Mouse (Mus musculus): ENCODE measurements around the gene Slc25a12. TPM values are rescaled to one million over a fixed set of nuclear protein-coding genes. Genes with fewer than 3 reads are reported as not detected.
A peak's percentile ranks its signal among the peaks of the same experiment; 100 is the strongest.

The Slc25a12 gene
- polyA plus RNA-seq, 1 experiment from 2014 or later = 29.1 TPM

DNA sequence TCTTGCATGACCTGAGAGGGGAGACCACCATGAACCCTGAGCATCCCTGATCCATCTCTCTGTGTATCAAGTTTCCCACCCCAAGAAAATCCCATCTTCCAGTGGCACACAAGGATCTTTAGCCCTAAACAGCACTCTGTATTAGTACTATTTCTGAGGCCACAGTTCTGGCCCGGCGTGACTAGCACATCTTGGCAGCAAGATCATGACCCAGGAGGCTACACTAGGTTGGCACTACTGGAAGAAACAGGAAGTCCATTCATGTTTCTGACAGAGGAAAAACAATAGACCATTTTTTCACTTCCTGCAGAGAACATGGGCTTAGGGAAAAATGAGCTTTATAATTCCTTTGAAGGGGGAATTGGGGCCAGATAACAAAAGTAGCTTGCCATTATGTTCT is 39.8 kb downstream of the Slc25a12 start:
- Histone ChIP-seq H3K4me2 (no peak overlapping the region), H3K9ac (no peak overlapping the region), H3K9me3 (ENCODE audit: low read depth, low read length) (no peaks in the 10 kb centered on the region), H3K36me3 (ENCODE audit: insufficient read depth) (0 out of 2 replicates have a peak, but pooled peaks cover 9% of the 10 kb centered on the region), H3K4me3 (ENCODE audit: low read depth, low read length) (no peak overlapping the region), H3K4me1 (ENCODE audit: insufficient read depth) (peaks cover 3% of the 10 kb centered on the region; the same call in 1 of the 2 replicates), H3K27me3 (ENCODE audit: insufficient read depth, low read length) (no peaks in the 10 kb centered on the region), H3K27ac (ENCODE audit: low read depth) (no peak overlapping the region)
- DNase-seq (no peak), ATAC-seq (ENCODE audit: insufficient read depth) (no peak)
- WGBS = 72% methylated on average over 2 of the region's 2 CpGs
- TF ChIP-seq CTCF (IDR thresholded peaks at IDR 0.05; ENCODE audit: low read depth) = no peak

GRCm38 (mm10) chr2:71326766-71327464 is 40.6 kb downstream of the Slc25a12 start:
- no peak overlapping the region for H3K4me3 ChIP-seq (ENCODE audit: low read depth, low read length)
- TF ChIP-seq CTCF (IDR thresholded peaks at IDR 0.05; ENCODE audit: low read depth) = no peak
- WGBS = 61% methylated on average over 11 of the region's 11 CpGs
- H3K36me3 ChIP-seq (ENCODE audit: insufficient read depth) = 0 out of 2 replicates have a peak, but pooled peaks cover 9% of the 10 kb centered on the region
- no peak for ATAC-seq (ENCODE audit: insufficient read depth)
- no peaks in the 10 kb centered on the region for H3K9me3 ChIP-seq (ENCODE audit: low read depth, low read length)
- H3K27ac ChIP-seq (ENCODE audit: low read depth) = no peak overlapping the region
- DNase-seq = no peak
- peaks cover 3% of the 10 kb centered on the region; the same call in 1 of the 2 replicates for H3K4me1 ChIP-seq (ENCODE audit: insufficient read depth)
- H3K4me2 ChIP-seq = no peak overlapping the region
- no peaks in the 10 kb centered on the region for H3K27me3 ChIP-seq (ENCODE audit: insufficient read depth, low read length)
- no peak overlapping the region for H3K9ac ChIP-seq

GRCm38 (mm10) chr2:71323886-71324285 is 43.7 kb downstream of the Slc25a12 start:
- Histone ChIP-seq H3K4me1 (ENCODE audit: insufficient read depth) (peaks cover 3% of the 10 kb centered on the region; the same call in 1 of the 2 replicates), H3K9ac (no peak overlapping the region), H3K27me3 (ENCODE audit: insufficient read depth, low read length) (no peaks in the 10 kb centered on the region), H3K4me2 (no peak overlapping the region), H3K4me3 (ENCODE audit: low read depth, low read length) (no peak overlapping the region), H3K27ac (ENCODE audit: low read depth) (no peak overlapping the region), H3K9me3 (ENCODE audit: low read depth, low read length) (no peaks in the 10 kb centered on the region), H3K36me3 (ENCODE audit: insufficient read depth) (peaks cover 8% of the 10 kb centered on the region; the same call in 1 of the 2 replicates)
- TF ChIP-seq CTCF (IDR thresholded peaks at IDR 0.05; ENCODE audit: low read depth) = no peak
- no peak for ATAC-seq (ENCODE audit: insufficient read depth)
- WGBS = 87% methylated on average over 7 of the region's 7 CpGs
- no peak for DNase-seq

DNA sequence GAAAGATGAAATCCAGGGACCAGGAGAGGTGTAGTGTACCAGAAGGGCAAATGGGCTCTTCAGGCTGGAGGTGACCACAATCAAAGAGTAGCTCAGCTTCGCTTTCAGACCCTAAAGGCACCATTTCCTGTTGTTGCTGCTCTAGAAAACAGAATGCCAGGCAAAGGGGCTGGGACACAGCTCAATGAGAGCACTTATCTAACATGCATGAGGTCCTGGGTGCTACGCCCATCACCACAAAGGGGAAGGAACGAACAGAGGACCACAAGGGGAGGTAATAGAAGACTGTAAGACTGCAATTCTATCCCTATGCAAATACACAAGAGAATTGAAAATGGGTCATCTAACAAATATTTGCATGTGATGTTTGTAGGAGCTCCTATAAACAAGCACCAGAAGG is 46.1 kb downstream of the Slc25a12 start:
- DNase-seq (no peak), ATAC-seq (ENCODE audit: insufficient read depth) (no peak)
- no peak overlapping the region for H3K4me3 ChIP-seq (ENCODE audit: low read depth, low read length)
- no peaks in the 10 kb centered on the region for H3K9me3 ChIP-seq (ENCODE audit: low read depth, low read length)
- WGBS = 83% methylated on average over 3 of the region's 3 CpGs
- H3K9ac ChIP-seq = no peak overlapping the region
- peaks cover 4% of the 10 kb centered on the region; the same call in 1 of the 2 replicates for H3K36me3 ChIP-seq (ENCODE audit: insufficient read depth)
- TF ChIP-seq CTCF (IDR thresholded peaks at IDR 0.05; ENCODE audit: low read depth) = no peak
- H3K27me3 ChIP-seq (ENCODE audit: insufficient read depth, low read length) = no peaks in the 10 kb centered on the region
- H3K4me1 ChIP-seq (ENCODE audit: insufficient read depth) = no peaks in the 10 kb centered on the region
- H3K4me2 ChIP-seq = no peak overlapping the region
- H3K27ac ChIP-seq (ENCODE audit: low read depth) = no peak overlapping the region

- no peak overlapping the region for H3K9ac ChIP-seq
- H3K9me3 ChIP-seq (ENCODE audit: low read depth, low read length) = no peaks in the 10 kb centered on the region
- no peak overlapping the region for H3K4me3 ChIP-seq (ENCODE audit: low read depth, low read length)
- no peaks in the 10 kb centered on the region for H3K27me3 ChIP-seq (ENCODE audit: insufficient read depth, low read length)
- H3K4me1 ChIP-seq (ENCODE audit: insufficient read depth) = no peaks in the 10 kb centered on the region
- 84% methylated on average over 3 of the region's 3 CpGs for WGBS
- no peak for TF ChIP-seq CTCF (IDR thresholded peaks at IDR 0.05; ENCODE audit: low read depth)
- DNase-seq (no peak), ATAC-seq (ENCODE audit: insufficient read depth) (no peak)
- peaks cover 11% of the 10 kb centered on the region; the same call in 1 of the 2 replicates for H3K36me3 ChIP-seq (ENCODE audit: insufficient read depth)
- H3K27ac ChIP-seq (ENCODE audit: low read depth) = no peak overlapping the region
- no peak overlapping the region for H3K4me2 ChIP-seq
Observed at GRCm38 (mm10) chr2:71316116-71316789, 51.3 kb downstream of the Slc25a12 start.

GRCm38 (mm10) chr2:71315022-71315421 is 52.5 kb downstream of the Slc25a12 start:
- no peaks in the 10 kb centered on the region for H3K27me3 ChIP-seq (ENCODE audit: insufficient read depth, low read length)
- no peak overlapping the region for H3K4me3 ChIP-seq (ENCODE audit: low read depth, low read length)
- H3K9me3 ChIP-seq (ENCODE audit: low read depth, low read length) = no peaks in the 10 kb centered on the region
- 57% methylated on average over 14 of the region's 14 CpGs for WGBS
- H3K27ac ChIP-seq (ENCODE audit: low read depth) = no peak overlapping the region
- peak; percentile 22 for DNase-seq
- no peaks in the 10 kb centered on the region for H3K4me1 ChIP-seq (ENCODE audit: insufficient read depth)
- 0 out of 2 replicates have a peak overlapping the region, but pooled peaks have one; percentile 8 for H3K4me2 ChIP-seq
- ATAC-seq (ENCODE audit: insufficient read depth) = no peak
- no peak for TF ChIP-seq CTCF (IDR thresholded peaks at IDR 0.05; ENCODE audit: low read depth)
- H3K9ac ChIP-seq = no peak overlapping the region
- H3K36me3 ChIP-seq (ENCODE audit: insufficient read depth) = peaks cover 10% of the 10 kb centered on the region; the same call in 1 of the 2 replicates

DNA sequence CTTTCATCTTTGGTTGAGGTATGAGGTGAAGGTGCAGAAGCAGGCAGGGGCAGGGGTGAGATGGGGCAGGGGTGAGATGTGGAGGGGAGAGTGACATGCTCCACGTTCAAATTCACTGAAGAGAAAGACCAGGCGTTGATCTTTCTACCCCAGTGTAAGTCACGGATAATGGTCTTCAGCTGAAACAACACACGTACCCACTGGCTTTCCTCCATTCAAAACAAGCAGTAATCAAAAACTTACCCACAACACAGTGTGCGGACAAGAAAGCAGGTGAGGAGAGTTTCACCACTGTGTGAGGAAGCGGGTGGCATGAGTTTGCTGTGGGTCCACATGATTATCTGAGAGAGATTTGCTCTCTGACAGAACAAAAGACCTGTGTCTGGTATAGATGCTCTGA is 53.5 kb downstream of the Slc25a12 start:
- ATAC-seq (ENCODE audit: insufficient read depth) = no peak
- no peaks in the 10 kb centered on the region for H3K4me1 ChIP-seq (ENCODE audit: insufficient read depth)
- no peaks in the 10 kb centered on the region for H3K9me3 ChIP-seq (ENCODE audit: low read depth, low read length)
- peaks cover 10% of the 10 kb centered on the region; the same call in 1 of the 2 replicates for H3K36me3 ChIP-seq (ENCODE audit: insufficient read depth)
- no peak for DNase-seq
- no peak overlapping the region for H3K4me3 ChIP-seq (ENCODE audit: low read depth, low read length)
- no peak for TF ChIP-seq CTCF (IDR thresholded peaks at IDR 0.05; ENCODE audit: low read depth)
- WGBS = 70% methylated on average over 6 of the region's 6 CpGs
- H3K4me2 ChIP-seq = no peak overlapping the region
- H3K27ac ChIP-seq (ENCODE audit: low read depth) = no peak overlapping the region
- no peak overlapping the region for H3K9ac ChIP-seq
- H3K27me3 ChIP-seq (ENCODE audit: insufficient read depth, low read length) = no peaks in the 10 kb centered on the region

Data from lung, embryonic 14.5 days (tissue).